Mouse (Mus musculus): ENCODE measurements around the gene Fancc.
"Not testable (repeated sequence)": the region's sequence is repeated elsewhere in the genome, so short reads cannot be mapped to it uniquely, and the experiment has no call there.

The Fancc gene

DNA sequence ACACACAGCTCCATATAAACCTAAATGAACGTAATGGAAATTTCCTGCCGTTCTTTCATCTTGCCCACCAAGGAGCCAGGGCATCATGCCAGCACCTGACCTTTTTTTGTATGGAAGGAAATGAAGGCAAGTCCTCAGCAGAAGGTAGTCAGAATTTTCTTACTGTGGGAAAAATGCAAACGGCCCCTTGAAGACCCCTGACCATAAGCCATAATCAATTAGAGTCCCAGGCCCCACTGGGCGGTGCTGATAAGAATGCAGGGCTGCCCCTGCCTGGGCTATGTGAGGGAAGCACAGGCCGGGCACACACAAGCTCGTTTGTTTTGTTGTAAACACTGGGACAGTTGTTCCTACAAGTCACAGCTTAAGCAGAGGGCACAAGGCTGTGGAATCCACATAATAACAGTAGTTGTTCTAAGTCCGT, 179.4 kb downstream of the Fancc start:
- DNase-seq (ENCODE audit: low spot score), result no peak

DNA sequence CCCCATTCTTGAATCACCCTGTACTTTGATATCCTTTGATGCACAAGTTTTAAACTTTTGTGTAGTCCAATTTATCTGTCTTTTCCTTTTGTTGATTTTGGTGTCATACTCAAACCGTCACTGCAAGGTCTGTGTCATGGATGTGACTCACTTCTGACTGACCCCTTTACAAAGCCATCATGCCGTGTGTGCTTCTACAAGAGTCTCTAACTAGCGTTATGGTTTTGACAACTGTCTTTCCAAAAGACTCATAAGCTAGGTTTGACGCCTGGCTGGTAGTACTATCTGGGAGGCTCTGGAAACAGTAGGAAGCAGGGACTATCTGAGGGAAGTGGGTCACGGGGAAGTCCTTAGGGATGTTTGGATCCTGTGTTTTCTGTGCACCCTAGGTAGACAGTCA, 180.7 kb downstream of the Fancc start:
- DNase-seq (ENCODE audit: low spot score), result no peak

- no peak for DNase-seq (ENCODE audit: low spot score)
Observed at GRCm38 (mm10) chr13:63315777-63316176, 181.3 kb downstream of the Fancc start.

DNA sequence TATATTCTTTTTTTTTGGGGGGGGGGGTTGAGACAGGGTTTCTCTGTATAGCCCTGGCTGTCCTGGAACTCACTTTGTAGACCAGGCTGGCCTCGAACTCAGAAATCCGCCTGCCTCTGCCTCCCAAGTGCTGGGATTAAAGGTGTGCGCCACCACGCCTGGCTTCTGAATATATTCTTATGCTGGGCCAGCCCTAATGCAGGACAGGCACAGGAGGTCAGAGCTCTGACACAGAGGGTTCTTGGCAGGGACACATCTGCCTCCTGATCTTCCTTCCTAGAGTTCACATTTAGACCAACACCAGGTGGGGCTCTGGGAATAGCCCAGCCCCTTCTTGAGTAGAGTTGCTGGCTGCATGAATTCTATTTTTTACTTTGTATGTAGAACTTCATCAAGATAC, 182.0 kb downstream of the Fancc start:
- DNase-seq (ENCODE audit: low spot score), result not testable (repeated sequence)

- DNase-seq (ENCODE audit: low spot score), result no peak
Observed at GRCm38 (mm10) chr13:63314608-63314920, 182.5 kb downstream of the Fancc start.

DNA sequence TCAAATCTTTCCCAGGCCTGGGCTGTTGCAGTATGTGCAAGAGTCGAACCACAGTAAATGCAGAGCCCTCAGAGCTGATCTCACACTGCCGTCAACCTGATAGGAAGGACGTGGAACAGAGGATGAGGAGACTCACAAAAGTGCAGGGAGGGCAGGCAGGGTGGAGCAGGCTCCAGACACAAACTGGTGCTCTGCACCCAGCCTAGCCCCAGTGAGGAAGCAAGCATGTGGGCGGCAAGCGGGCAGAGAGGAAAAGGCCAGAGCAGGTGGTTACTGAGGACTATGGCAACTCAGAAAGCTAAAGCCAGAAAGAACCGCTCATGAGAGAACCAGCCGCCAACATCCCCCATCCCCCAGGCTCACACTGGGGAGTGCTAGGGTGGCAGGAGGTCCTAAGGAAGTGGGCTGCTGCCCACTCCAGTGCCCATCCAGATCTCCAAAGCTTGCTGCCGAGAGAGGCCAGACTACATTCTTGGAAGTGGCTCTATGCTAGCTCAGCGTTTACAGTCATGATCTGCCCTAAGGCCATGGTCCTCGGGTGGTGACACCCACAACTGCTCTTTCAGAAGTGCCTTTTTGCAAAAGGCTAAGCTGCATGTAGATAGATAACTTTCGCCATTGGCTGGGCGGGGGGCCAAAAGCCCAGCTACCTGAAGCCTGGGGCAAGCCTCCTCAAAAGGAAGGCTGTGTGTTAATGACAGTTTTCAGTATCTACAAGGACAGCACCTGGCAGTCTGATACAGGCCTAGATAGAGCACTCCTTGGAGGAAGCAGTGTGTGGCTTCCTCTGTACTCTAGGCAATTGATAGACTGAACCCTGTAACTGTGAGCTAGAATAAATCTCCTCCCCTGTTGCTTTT, 183.1 kb downstream of the Fancc start:
- no peak for DNase-seq (ENCODE audit: low spot score)

DNA sequence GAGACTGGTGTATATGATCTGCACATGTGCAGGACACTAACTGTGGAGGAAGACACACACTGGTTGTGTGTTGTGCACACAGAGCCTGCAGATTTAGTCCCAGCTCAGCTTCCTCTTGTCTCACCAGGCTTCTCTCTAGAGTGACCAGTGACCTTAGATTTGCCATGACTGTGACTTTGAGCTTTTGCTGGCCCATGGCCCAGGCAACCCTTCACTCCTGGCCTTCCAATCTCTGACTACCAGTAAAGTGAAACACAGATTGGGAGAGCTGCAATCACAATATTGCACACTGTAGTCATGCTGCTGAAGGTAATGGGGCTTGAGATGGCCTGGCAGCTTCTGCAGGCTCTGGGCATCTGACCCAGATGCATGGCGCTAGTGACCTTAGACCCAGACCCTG, 183.8 kb downstream of the Fancc start:
- DNase-seq (ENCODE audit: low spot score), result no peak

- DNase-seq (ENCODE audit: low spot score), result no peak
Observed at GRCm38 (mm10) chr13:63311156-63311555, 185.9 kb downstream of the Fancc start.

DNA sequence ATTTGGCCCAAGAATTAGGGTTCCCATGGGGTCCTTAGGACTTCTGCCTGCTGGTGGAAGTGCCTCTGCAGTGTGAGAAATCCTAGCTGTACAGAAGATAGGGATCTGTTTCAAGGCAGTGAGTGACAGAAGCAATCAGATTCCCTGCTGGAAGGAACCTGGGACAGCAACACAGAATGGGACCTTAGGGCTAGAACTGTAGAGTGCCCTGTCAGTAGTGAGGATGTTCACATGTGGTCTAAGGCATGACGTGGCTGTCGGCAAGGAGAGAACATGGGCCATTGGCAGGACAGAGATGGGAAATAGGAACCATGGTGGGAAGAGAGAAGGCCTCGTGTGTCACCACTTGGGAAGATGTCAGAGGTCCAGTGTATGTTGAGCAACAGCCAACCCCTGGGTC, 187.5 kb downstream of the Fancc start:
- no peak for DNase-seq (ENCODE audit: low spot score)

DNA sequence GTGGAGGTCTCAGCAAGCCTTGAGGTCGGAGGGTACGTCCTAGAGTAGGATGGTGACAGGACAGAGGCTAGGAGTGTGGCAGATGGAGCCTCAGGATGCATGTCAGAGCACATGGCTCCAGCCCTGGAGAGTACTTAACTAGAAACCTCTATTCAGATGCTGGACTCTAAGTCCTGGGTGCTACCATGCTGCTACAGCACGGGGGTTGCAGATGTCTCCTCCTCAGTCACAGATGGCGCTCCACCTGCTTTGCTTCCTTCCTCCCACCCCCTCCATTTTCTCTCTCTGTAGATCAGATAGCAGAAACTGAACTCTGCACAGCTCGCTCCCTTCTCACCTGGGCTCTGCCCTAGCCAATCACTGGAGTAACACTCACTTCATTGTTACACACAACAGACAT, 190.3 kb downstream of the Fancc start:
- no peak for DNase-seq (ENCODE audit: low spot score)

DNA sequence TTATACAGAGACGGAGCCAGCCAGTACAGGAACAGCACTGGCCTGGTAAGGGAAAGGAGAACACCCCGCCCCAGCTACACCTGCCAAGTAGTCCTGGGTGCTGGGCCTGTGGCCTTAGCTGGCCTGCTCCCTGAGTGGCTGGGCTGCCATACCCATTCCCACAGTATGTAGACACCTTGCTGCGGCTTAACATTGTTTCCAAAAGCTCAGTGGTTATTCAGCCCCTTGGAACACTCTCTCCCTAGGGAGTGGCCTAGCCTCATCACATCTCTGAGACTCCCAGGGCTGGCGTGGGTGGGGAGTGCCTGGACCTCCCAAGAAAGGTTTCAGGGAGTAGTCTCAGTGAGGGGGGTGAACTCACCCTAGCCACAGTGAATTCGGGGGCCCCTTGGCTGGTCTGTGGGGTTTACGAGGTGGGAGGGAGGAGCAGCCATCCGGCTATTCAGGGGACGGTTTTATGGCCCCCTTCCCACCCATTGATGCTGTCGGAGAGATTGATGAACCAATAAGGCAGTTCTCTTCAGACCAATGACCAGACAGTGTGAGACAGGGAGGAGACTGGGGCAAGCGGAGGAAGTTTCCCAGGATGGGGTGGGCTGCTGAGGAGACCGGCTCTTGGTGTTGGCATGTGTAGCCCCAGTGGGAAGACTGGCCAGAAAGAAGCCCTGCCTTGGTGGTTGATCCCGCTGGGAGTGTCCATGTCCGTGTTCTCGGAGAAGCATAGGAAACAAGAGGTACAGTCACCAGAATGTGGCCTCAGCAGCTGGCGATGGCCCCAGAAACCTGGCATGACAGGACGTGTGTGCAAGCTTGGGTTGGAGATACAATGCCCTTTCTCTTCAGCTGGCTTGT, 191.7 kb downstream of the Fancc start:
- DNase-seq (ENCODE audit: low spot score), result peak; percentile 46

DNA sequence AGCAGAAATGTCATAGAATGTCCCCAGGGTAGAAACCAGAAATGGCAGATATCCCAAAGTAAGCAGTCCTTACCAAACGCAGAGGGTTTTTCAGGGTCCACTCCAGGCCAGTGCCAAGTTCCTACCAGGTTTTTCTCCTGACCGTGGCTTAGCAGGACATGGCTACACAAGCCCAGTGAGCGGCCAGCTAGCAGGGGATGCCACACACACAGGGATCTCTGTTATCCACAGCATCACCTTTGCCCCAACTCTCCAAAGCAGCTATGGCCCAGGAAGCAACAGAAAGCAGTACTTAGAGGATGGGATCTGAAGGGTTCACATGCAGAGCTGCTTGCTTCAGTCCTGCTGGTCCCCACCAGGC, 192.3 kb downstream of the Fancc start:
- DNase-seq (ENCODE audit: low spot score), result peak; percentile 35

DNA sequence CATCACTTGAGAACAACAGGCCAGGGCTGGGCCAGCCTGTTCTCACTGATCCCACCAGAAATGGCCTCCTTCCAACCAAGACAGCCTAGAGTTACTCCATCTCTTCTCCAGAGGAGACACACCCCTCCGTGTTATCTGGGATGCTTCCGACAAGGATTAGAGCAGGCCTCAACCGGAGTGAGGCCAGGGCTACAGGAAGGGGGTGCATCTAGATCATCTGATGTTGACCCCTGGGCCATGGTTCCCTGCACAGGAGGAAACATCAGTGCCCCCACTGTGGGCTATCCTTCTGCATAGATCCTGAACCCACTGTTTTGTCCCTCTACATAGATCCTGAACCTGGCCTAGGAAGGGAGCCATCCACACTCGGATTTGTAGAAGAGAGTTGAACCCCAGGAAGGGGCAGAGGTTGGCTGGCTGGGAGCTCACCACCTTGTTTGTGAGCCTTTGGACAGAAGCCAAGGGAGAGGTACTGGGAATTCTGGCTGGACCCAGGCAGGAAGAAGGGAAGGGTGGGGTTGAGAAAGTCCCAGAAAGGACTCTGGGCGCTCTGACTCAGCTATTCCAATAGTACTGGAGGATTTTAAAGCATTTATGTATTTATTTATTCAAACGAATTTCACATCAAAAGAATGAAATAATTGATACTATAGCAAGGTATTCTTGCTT, 192.8 kb downstream of the Fancc start:
- DNase-seq (ENCODE audit: low spot score), result no peak

- no peak for DNase-seq (ENCODE audit: low spot score)
Observed at GRCm38 (mm10) chr13:63302381-63302780, 194.7 kb downstream of the Fancc start.

- no peak for DNase-seq (ENCODE audit: low spot score)
Observed at GRCm38 (mm10) chr13:63301764-63302209, 195.3 kb downstream of the Fancc start.

DNA sequence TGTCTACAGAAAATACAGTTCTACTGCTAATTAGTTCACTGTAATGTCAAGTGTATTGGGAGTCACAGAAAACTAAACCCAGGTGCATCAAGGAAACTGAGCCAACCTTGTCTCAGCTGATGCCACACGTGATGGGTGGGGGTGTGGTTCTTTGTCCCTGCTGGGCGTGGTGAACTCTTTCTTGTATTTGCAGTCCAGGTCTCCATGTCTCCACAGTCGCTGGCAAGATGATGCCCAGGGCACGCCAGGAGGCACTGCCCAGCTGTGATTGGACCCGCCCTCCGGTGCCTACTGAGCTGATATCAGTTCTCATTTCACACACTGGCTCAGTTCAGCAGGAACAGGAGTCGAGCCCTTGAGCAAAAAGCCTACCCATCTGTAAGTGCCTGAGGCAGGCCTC, 196.1 kb downstream of the Fancc start:
- DNase-seq (ENCODE audit: low spot score), result no peak

GRCm38 (mm10) chr13:63298931-63299330, 198.1 kb downstream of the Fancc start:
- DNase-seq (ENCODE audit: low spot score), result no peak

DNA sequence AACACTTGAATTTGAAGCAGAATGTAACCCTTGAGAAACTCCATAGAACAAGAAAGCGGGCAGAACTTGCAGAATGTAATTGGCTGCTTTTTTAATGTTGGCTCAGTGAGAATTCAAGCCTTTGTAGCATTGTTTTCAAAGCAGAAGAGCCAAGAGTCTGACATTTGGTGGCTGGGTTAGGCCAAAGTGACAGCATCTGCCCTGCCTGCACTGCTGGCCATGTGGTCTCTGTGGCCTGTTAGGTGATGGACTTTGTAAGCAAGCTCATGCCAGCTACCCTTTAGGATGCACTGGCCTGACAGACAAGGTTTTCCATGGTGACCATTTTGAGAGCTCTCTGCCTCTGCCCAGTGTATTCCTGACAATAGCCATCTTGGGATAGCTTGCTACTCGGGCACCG, 199.1 kb downstream of the Fancc start:
- DNase-seq (ENCODE audit: low spot score), result no peak

DNA sequence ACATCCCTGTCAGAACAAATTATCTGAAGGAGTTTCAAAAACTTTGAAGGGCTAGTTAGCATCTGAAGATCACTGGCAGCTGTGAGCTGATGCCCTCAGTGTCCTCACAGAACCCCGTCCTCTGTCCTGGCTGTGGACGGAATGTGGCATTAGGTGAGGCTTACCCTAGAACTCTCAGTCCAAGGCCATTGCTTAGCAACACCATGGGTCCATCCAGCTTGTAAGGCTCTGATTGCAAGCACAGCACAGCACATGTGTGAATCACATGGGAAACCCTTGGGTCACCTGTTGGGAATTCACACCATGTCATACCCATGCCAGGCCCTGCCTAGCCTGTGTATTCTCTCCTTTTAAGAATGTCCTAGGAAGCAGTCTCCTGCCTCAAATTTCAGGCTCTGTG, 200.1 kb downstream of the Fancc start:
- no peak for DNase-seq (ENCODE audit: low spot score)

- no peak for DNase-seq (ENCODE audit: low spot score)
Observed at GRCm38 (mm10) chr13:63296300-63296699, 200.8 kb downstream of the Fancc start.

DNA sequence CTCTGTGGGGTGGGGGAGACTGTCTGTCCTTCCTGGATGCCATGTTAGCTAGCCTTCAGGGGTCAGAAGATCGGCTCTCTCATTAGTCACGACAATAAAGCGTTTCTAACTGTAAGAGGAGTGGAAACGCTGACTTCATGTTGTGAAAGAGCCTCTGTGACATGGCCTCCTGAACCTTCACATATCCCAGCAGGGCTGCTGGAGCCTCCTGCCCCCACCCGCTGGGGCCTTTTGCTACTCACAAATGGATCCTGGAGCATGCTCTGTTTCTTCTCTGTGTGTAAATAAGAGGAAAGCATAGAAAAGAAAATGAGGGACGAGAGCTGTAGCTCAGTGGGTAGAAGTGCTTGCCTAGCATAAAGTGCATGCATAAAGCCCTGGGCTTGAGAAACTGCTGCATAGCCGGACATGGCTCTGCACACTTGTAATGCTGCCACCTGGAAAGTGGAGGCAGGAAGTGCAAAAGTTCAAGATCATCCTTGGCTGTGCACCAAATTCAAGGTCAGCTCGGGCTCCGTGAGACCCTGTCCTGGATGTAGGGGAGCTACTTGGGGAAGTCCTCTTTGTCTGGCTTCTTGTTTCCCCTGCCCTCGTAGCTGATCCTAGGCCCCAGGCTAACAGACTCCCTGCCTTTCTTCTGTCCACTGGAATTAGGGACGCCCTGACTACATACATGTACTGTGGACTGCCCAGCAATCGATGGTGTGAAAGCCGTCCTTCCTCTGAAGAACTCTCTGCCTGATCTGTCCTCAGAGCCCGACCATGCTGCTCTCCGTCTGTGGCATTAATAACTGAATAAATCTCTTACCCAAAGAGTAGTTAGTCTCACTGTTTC, 202.5 kb downstream of the Fancc start:
- peak; percentile 70 for DNase-seq (ENCODE audit: low spot score)

DNA sequence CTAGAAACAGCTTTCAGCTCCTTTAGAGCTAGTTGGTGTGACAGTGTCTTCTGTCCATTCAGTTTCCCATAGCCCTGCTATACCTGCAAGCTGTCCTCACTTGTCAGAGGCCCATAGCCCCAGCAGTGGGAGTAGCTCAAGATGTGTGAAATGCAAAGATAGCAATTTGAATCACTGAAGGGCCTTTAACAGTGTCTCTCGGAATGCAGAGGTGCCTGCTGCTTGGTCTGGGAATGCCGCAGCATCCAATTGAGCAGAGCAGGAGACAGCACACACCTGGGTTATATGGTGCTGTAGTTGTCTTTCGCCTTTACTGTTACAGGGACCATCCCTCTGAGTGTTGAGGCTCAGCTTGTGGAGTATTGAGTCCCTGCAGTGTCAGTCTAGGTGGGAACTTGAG, 203.4 kb downstream of the Fancc start:
- DNase-seq (ENCODE audit: low spot score), result no peak
